Mouse (Mus musculus) Patski (cell line): ENCODE measurements around the gene Sertad2. TPM values are rescaled to one million over a fixed set of nuclear protein-coding genes. Genes with fewer than 3 reads are reported as not detected.
A peak's percentile ranks its signal among the peaks of the same experiment; 100 is the strongest.

Source experiments
- ATAC-seq: fragments of 100-300 bp; one replicate; pipeline ENCODE4 v1.8.0; 2021
- CTCF ChIA-PET: fragments of 350-600 bp; sonication (Branson Sonifier 250); formaldehyde crosslinking; loops from one replicate; lab custom pipeline; 2022; ENCODE audit warnings: inconsistent platforms; lab: Charles Lee
- POLR2A ChIA-PET: fragments of 350-600 bp; sonication (Branson Sonifier 250); formaldehyde crosslinking; loops from one replicate; lab custom pipeline; 2022; ENCODE audit warnings: antibody characterized with exemption, inconsistent platforms; lab: Charles Lee
- DNase-seq: peaks from one replicate; pipeline ENCODE4 v3.0.0-alpha.2; 2011; ENCODE audit warnings: low read depth, low spot score
- H3K27me3 ChIP-seq: fragments of 371-371 bp; one replicate; pipeline ENCODE4 v1.5.1; 2021
- CTCF ChIP-seq: fragments of 100-300 bp; IDR thresholded peaks from one replicate; pipeline ENCODE4 v1.5.1; 2021
- in situ Hi-C: fragments of 300-500 bp; cut with MboI; formaldehyde crosslinking; loops from 3 replicates; pipeline ENCODE4 v1.11.1; 2018; ENCODE audit warnings: low pct_unique_long_range_greater_than_20kb, mixed read lengths
- polyA plus RNA-seq: library from polyadenylated mRNA; unstranded; gene quantifications from one replicate; pipeline ENCODE4 v1.2.3, GENCODE M21; 2021

Gene Sertad2
- polyA plus RNA-seq, 1 experiment from 2014 or later: 25.6 TPM

- peak; percentile 73 for ATAC-seq
- H3K27me3 ChIP-seq: no peaks in the 10 kb centered on the region
- in situ Hi-C loops: no loop called here
- CTCF ChIA-PET: no interaction called here
- DNase-seq: no peak
- no peak for TF ChIP-seq CTCF
- POLR2A ChIA-PET: no interaction called here
Measured at GRCm38 (mm10) chr11:20594229-20595201, 51.5 kb downstream of the Sertad2 start.

DNA sequence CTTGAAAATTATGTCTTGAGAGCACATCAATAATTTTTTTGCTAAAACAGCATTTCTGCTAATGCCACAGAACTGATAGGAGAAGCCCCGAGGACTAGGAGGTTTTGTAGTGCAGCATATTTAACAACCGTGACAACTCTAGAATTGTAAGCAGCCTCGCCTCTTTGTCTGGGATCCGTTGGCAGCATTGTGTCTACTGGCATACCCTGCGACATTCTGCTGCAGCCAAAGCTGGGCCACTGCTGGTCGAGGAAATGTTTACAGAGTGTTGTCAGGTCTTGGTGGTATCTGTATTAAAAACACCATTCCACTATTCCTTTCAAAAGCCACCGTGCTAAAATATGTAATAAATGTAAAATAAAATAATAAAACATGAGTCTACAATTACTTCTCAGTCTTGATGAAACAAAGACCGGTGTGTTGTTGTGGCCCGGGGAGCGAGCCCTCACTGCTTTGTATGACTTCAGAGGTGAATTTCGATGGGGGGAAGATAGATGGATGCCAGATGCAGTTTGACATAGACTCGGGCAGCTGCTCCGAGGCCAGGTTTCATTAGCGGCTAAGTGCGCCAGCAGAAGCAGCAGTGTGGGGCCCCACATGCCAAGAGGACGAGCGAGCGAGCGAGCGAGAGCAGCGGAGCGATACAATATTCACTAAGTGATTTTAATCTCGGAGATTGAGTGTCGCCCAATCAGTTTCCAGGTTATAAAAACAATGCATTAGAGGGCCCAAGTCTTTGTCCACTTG lies 60.2 kb downstream of the Sertad2 start:
- no peak for TF ChIP-seq CTCF
- no peak for DNase-seq
- no peaks in the 10 kb centered on the region for H3K27me3 ChIP-seq
- CTCF ChIA-PET: interaction anchor here (1.4 kb wide), 1 partner anchor 20 kb away, joined by 3 read pairs; no protein-coding TSS in a partner anchor
- in situ Hi-C loops: no loop called here
- POLR2A ChIA-PET: no interaction called here
- ATAC-seq: no peak

DNA sequence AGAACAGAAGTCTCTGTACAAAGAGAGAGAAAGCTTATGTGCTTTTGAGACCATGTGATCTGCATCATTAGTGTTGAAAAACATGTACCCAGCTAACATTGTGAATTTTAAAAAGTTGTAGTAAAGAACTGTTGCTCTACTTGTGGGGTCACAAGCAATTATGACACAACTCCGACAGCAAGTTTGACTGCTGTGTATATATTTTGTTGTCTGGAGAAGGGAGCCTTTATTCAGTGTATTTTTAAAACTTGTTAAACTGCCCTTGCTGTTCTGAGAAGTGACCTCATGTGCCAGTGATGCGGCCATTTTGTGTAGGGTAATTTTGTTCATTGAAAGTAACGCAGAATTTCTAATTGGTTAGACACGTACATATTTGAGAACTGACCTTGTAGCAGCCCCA lies 61.1 kb downstream of the Sertad2 start:
- no peaks in the 10 kb centered on the region for H3K27me3 ChIP-seq
- ATAC-seq (no peak), DNase-seq (no peak)
- TF ChIP-seq CTCF: no peak
- in situ Hi-C loops: no loop called here
- CTCF ChIA-PET: interaction anchor here (1.4 kb wide), 1 partner anchor 19 kb away, joined by 3 read pairs; no protein-coding TSS in a partner anchor
- POLR2A ChIA-PET: no interaction called here

GRCm38 (mm10) chr11:20605613-20606012 lies 62.6 kb downstream of the Sertad2 start:
- DNase-seq (no peak), ATAC-seq (no peak)
- CTCF ChIA-PET: no interaction called here
- no peaks in the 10 kb centered on the region for H3K27me3 ChIP-seq
- in situ Hi-C loops: no loop called here
- POLR2A ChIA-PET: no interaction called here
- no peak for TF ChIP-seq CTCF

DNA sequence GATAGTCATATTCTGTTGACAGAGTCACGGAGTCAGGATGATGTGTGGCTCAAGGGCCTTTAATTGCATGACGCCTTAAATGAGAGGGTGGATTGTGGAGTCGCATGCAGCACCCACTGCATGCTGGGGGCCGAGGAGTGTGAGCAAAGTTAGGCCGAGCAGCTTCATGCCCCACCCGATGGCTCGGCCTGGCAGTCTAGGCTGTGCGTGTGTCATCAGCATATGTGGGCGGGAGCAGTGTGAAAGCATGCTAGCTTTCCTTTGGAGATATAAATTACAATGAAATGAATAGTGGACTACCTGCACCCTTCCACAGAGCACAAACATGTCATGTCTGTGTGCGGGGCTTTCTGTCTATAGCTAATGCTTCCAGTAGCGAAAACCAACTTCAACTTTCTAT lies 65.4 kb downstream of the Sertad2 start:
- no peak for ATAC-seq
- no peak for TF ChIP-seq CTCF
- CTCF ChIA-PET: interaction anchor here (1.1 to 1.3 kb wide), 2 partner anchors 9 to 132 kb away, joined by 4 read pairs; no protein-coding TSS in a partner anchor
- POLR2A ChIA-PET: no interaction called here
- in situ Hi-C loops: no loop called here
- H3K27me3 ChIP-seq: no peaks in the 10 kb centered on the region
- no peak for DNase-seq

GRCm38 (mm10) chr11:20613223-20613622 lies 70.2 kb downstream of the Sertad2 start:
- ATAC-seq (no peak), DNase-seq (no peak)
- H3K27me3 ChIP-seq: no peaks in the 10 kb centered on the region
- in situ Hi-C loops: no loop called here
- TF ChIP-seq CTCF: no peak
- CTCF ChIA-PET: no interaction called here
- POLR2A ChIA-PET: no interaction called here

GRCm38 (mm10) chr11:20616103-20616502 lies 73.0 kb downstream of the Sertad2 start:
- ATAC-seq: no peak
- no peak for DNase-seq
- TF ChIP-seq CTCF: no peak
- CTCF ChIA-PET: interaction anchor here (1.2 kb wide), 1 partner anchor 70 kb away, joined by 3 read pairs; no protein-coding TSS in a partner anchor
- no peaks in the 10 kb centered on the region for H3K27me3 ChIP-seq
- in situ Hi-C loops: no loop called here
- POLR2A ChIA-PET: no interaction called here

DNA sequence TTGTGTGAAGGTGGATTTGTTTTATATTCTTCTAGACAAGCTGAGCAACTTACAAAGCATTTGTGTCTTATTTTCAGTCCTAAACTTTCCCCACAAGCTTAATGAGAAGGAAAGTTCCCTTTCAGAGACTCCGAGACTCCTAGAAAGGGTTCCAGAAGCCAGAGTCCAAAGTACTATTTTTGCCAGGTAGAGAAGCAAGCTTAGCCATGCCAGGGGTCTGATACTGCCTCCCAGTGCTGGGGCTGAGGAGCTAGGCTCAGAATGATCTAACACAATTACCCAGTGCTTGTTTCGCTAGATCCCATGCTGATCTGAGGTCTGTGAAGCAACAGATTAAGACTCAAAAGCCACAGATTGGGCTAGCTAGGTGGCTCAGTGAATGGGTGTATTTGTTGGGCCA lies 84.1 kb downstream of the Sertad2 start:
- no peak for TF ChIP-seq CTCF
- H3K27me3 ChIP-seq: no peaks in the 10 kb centered on the region
- no peak for ATAC-seq
- ChIA-PET CTCF (no interaction called here), POLR2A (interaction anchor here (0.7 kb wide), 1 partner anchor 100 kb away, joined by 4 read pairs; no protein-coding TSS in a partner anchor)
- in situ Hi-C loops: no loop called here
- no peak for DNase-seq

DNA sequence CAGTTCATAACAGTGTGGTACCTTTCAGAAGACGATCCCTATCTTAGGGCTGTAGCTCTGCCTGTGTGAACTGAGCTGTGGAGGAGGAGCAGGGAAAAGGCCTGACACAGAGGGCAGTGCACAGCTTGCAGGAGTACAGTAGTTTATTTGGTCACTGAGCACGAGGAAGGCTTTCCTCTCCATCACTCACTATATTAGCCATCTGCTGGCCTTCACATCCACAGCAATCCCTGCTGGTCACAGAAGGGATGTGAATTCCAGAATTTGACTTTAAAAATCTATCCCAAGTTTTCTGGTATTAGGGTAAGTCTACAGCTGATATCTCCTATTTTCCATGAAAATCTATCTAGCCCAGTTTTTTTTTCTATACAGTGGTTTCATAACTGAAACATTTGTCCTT lies 85.2 kb downstream of the Sertad2 start:
- H3K27me3 ChIP-seq: no peaks in the 10 kb centered on the region
- CTCF ChIA-PET: interaction anchor here (1.3 to 2.8 kb wide), 3 partner anchors 8 to 175 kb away, joined by 3 to 11 read pairs (median 3); no protein-coding TSS in a partner anchor
- no peak for DNase-seq
- no peak for TF ChIP-seq CTCF
- in situ Hi-C loops: no loop called here
- no peak for ATAC-seq
- POLR2A ChIA-PET: interaction anchor here (0.6 kb wide), 1 partner anchor 10 kb away, joined by 4 read pairs; no protein-coding TSS in a partner anchor

DNA sequence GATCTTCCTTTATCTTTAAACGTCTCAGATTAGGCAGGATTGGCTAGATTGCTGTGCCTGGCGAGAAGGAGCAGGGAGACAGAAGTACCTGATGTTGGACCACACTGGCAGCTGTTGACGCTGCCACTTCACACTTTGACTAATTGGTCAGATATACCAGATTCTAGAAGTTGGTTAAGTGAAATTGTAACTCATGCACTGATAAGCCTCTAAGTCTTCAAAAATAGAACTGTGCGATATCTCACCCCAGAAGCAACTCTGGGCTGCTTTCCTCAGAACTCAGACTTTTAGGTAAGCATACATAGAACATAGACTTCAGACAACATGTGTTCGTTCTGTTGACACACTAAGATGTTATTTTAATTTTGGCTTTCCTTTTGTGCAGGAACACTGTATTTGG lies 86.6 kb downstream of the Sertad2 start:
- DNase-seq (no peak), ATAC-seq (no peak)
- in situ Hi-C loops: no loop called here
- CTCF ChIA-PET: interaction anchor here (2.8 kb wide), 1 partner anchor 9 kb away, joined by 11 read pairs; no protein-coding TSS in a partner anchor
- TF ChIP-seq CTCF: no peak
- POLR2A ChIA-PET: no interaction called here
- no peaks in the 10 kb centered on the region for H3K27me3 ChIP-seq
